Mouse (Mus musculus): ENCODE measurements at regions not wholly inside any gene's neighbourhood (a gene's known extent, or its start where the extent isn't known, plus 50 kb on each side); places are given as distances from the start of the nearest gene placed in this dataset.

DNA sequence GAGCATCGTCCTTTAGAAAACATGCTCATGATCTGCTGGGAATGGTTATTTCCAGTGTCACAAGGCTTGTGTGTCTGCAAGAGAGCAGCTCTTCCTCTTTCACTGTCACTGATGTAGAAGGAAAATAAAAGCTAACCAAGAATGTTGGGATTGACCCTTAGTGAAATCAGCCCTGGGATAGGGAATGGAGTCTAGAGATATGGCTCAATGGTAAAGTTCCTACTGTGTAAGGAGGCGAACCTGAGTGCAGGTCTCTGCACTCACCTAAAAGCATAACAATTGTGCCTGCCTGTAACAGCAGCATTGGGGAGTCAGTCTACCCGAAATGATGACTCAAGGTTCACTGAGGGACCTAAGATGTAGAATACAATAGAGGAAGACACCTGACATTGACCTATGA, 138.1 kb downstream of the Glrx3 start:
- no peak for TF ChIP-seq POLR2A (IDR thresholded peaks at IDR 0.05; ENCODE audit: low read depth, low read length)
- no peak for TF ChIP-seq CTCF (IDR thresholded peaks at IDR 0.05; ENCODE audit: extremely low read depth, insufficient read length, insufficient replicate concordance, low read depth, low read length)

Measured in small intestine, adult 2 months (tissue).